Mouse (Mus musculus) liver, postnatal 0 days (tissue): ENCODE results near the gene 1600014C23Rik.

ENCODE experiments used
- CTCF ChIP-seq: sonication (generic); IDR thresholded peaks from 2 replicates; pipeline ENCODE4 v1.5.1; 2016; ENCODE audit warnings: antibody characterized with exemption, low read depth
- EP300 ChIP-seq: IDR thresholded peaks from 2 replicates; pipeline ENCODE4 v1.6.1; 2016; ENCODE audit warnings: antibody characterized with exemption, low read depth, mild to moderate bottlenecking

DNA sequence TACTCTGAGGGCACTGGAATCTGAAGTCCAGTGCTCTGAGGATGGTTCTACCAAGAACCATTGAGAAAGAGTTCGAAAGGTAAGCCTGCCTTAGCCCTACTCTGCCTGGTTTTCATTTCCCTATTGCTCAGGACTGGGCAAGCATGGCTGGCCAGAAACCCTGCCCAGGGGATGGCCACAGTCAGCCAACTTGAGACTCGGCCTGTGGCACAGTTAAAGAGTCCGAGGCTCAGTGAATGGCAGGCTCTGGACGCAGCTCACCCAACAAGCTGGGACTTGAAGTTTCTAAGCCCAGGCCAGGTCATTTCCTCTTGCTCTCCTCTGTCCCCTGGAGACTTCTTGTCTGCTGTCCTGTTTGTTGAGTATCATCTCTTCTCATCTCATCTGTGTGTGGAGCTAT lies 2.9 kb downstream of the 1600014C23Rik start:
- no peak for TF ChIP-seq CTCF
- TF ChIP-seq EP300 = no peak
